Mouse (Mus musculus): ENCODE data around the gene Adar. TPM values are rescaled to one million over a fixed set of nuclear protein-coding genes. Genes with fewer than 3 reads are reported as not detected.

The Adar gene
- polyA plus RNA-seq, 1 experiment from 2014 or later, result 15.6 TPM

GRCm38 (mm10) chr3:89752307-89752706 is 37.5 kb downstream of the Adar start:
- Histone ChIP-seq H3K4me2 (no peak overlapping the region), H3K9ac (no peak overlapping the region), H3K9me3 (replicated peaks) (no peaks in the 10 kb centered on the region), H3K36me3 (ENCODE audit: poor library complexity, severe bottlenecking) (peaks cover 96% of the 10 kb centered on the region), H3K4me3 (no peak overlapping the region), H3K27ac (no peak overlapping the region), H3K4me1 (0 out of 2 replicates have a peak, but pooled peaks cover 6% of the 10 kb centered on the region), H3K27me3 (no peaks in the 10 kb centered on the region)
- WGBS, result 57% methylated on average over 1 of the region's 1 CpGs
- ATAC-seq, result no peak

DNA sequence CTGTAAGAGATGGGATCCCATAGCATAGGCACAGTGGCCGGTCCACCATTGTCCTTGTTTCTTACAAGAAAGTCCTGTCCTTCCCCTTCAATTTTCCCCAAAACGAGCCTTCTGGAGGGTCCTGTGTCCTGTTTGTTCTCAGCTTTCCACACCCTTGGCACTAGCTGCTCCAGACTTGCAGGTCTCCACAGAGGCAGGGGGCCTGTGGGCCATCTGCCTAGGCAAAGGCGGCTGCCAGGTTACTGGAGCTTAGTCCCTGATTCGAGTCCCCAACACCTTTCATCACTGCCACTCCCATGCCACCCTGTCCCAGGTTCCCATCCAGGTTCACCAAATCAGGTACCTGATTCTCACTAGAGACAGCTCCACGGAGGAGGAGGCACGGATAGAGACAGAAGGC is 40.5 kb downstream of the Adar start:
- Histone ChIP-seq H3K4me3 (no peak overlapping the region), H3K9ac (no peak overlapping the region), H3K27ac (no peak overlapping the region), H3K27me3 (no peaks in the 10 kb centered on the region), H3K4me1 (peaks cover 32% of the 10 kb centered on the region), H3K36me3 (ENCODE audit: poor library complexity, severe bottlenecking) (peaks cover 85% of the 10 kb centered on the region), H3K4me2 (no peak overlapping the region), H3K9me3 (replicated peaks) (no peaks in the 10 kb centered on the region)
- WGBS, result 77% methylated on average over 6 of the region's 6 CpGs
- ATAC-seq, result no peak

- Histone ChIP-seq H3K4me1 (peaks cover 34% of the 10 kb centered on the region), H3K27ac (no peak overlapping the region), H3K9ac (no peak overlapping the region), H3K4me3 (no peak overlapping the region), H3K4me2 (no peak overlapping the region), H3K36me3 (ENCODE audit: poor library complexity, severe bottlenecking) (peaks cover 83% of the 10 kb centered on the region), H3K9me3 (replicated peaks) (no peaks in the 10 kb centered on the region), H3K27me3 (no peaks in the 10 kb centered on the region)
- 78% methylated on average over 2 of the region's 2 CpGs for WGBS
- no peak for ATAC-seq
Observed at GRCm38 (mm10) chr3:89757851-89758250, 43.0 kb downstream of the Adar start.

- Histone ChIP-seq H3K27me3 (no peaks in the 10 kb centered on the region), H3K4me2 (peak overlapping the region; percentile 47), H3K9me3 (replicated peaks) (no peaks in the 10 kb centered on the region), H3K4me3 (0 out of 2 replicates have a peak overlapping the region, but pooled peaks have one; percentile 12), H3K36me3 (ENCODE audit: poor library complexity, severe bottlenecking) (peaks cover 64% of the 10 kb centered on the region), H3K27ac (peak overlapping the region; percentile 44; the same call in 1 of the 2 replicates), H3K9ac (peak overlapping the region; percentile 49), H3K4me1 (peaks cover 53% of the 10 kb centered on the region)
- peak; percentile 42 for ATAC-seq
- WGBS, result 51% methylated on average over 3 of the region's 3 CpGs
Observed at GRCm38 (mm10) chr3:89759786-89760185, 45.0 kb downstream of the Adar start.

DNA sequence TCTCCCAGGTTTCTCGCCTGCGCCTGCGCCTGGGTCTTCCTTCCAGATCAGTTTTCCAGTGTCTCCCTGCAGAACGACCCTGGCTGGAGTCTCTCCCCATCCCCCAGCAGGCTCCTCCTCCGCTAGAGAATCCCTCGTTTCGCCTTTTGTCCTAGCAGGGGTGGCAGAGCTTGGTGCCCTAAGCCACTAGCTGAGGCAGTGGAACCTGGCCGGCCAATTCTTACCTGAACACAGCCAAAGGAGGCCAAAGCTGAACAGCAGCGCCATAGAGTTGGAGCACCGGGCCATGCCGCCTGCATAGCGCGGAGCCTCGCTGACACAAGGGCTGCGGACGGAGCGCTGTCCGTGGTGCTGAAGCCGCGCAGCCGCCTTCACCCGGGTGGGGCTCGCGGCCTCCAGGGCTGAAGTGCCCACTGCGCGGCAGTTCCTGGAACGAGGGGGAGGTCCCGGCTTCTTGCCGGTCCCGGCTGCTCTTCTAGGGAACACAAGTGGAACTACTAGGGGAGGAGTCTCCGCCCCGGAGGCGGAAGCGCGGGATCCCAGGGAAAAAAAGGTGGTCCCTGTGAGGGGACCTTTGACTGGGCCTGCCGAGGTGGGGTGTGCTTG is 49.4 kb downstream of the Adar start, which contains the start of gene Chrnb2:
Chrnb2 (minus strand) TSS at position 514 of the 606 bp plus-strand sequence.
- Histone ChIP-seq H3K36me3 (ENCODE audit: poor library complexity, severe bottlenecking) (peaks cover 41% of the 10 kb centered on the region), H3K4me1 (peaks cover 42% of the 10 kb centered on the region), H3K27me3 (no peaks in the 10 kb centered on the region), H3K27ac (peak within 1 kb of the TSS; percentile 74), H3K4me2 (peak within 1 kb of the TSS; percentile 68), H3K9me3 (replicated peaks) (no peaks in the 10 kb centered on the region), H3K9ac (peak within 1 kb of the TSS; percentile 81), H3K4me3 (peak within 1 kb of the TSS; percentile 68)
- ATAC-seq, result peak; percentile 75
- WGBS, result under 1% methylated on average over 36 of the region's 36 CpGs

- no peaks in the 10 kb centered on the region for H3K9me3 ChIP-seq (replicated peaks)
- no peak for ATAC-seq
- WGBS, result 75% methylated on average over 7 of the region's 7 CpGs
Observed at GRCm38 (mm10) chr3:89769584-89769983, 54.8 kb downstream of the Adar start.

GRCm38 (mm10) chr3:89770425-89771002 is 55.7 kb downstream of the Adar start:
- Histone ChIP-seq H3K9ac (no peak overlapping the region), H3K4me1 (peaks cover 38% of the 10 kb centered on the region), H3K9me3 (replicated peaks) (no peaks in the 10 kb centered on the region), H3K27me3 (no peaks in the 10 kb centered on the region), H3K4me2 (no peak overlapping the region), H3K27ac (no peak overlapping the region), H3K4me3 (no peak overlapping the region), H3K36me3 (ENCODE audit: poor library complexity, severe bottlenecking) (peaks cover 16% of the 10 kb centered on the region)
- 58% methylated on average over 2 of the region's 2 CpGs for WGBS
- ATAC-seq, result no peak

More at GRCm38 (mm10) chr3:89769584-89769983, 54.8 kb downstream of the Adar start:
- Histone ChIP-seq H3K27ac (no peak overlapping the region), H3K9ac (no peak overlapping the region), H3K27me3 (no peaks in the 10 kb centered on the region), H3K36me3 (ENCODE audit: poor library complexity, severe bottlenecking) (peaks cover 12% of the 10 kb centered on the region), H3K4me3 (no peak overlapping the region), H3K4me1 (peaks cover 33% of the 10 kb centered on the region), H3K4me2 (no peak overlapping the region)

GRCm38 (mm10) chr3:89772588-89772967 is 57.8 kb downstream of the Adar start:
- 1% methylated on average over 17 of the region's 17 CpGs for WGBS
- no peaks in the 10 kb centered on the region for H3K9me3 ChIP-seq (replicated peaks)
- H3K4me1 ChIP-seq, result peaks cover 41% of the 10 kb centered on the region
- H3K4me2 ChIP-seq, result peak overlapping the region; percentile 92
- peak; percentile 66 for ATAC-seq
- H3K36me3 ChIP-seq (ENCODE audit: poor library complexity, severe bottlenecking), result peaks cover 36% of the 10 kb centered on the region
- no peaks in the 10 kb centered on the region for H3K27me3 ChIP-seq
- H3K9ac ChIP-seq, result peak overlapping the region; percentile 99
- H3K4me3 ChIP-seq, result peak overlapping the region; percentile 99
- peak overlapping the region; percentile 96 for H3K27ac ChIP-seq

- under 1% methylated on average over 66 of the region's 90 CpGs for WGBS
- Histone ChIP-seq H3K27ac (peak within 1 kb of the TSS; percentile 96), H3K4me2 (peak within 1 kb of the TSS; percentile 92), H3K36me3 (ENCODE audit: poor library complexity, severe bottlenecking) (peaks cover 40% of the 10 kb centered on the region), H3K9me3 (replicated peaks) (no peaks in the 10 kb centered on the region), H3K4me3 (peak within 1 kb of the TSS; percentile 99), H3K27me3 (no peaks in the 10 kb centered on the region), H3K4me1 (peaks cover 41% of the 10 kb centered on the region), H3K9ac (peak within 1 kb of the TSS; percentile 99)
- ATAC-seq, result peak; percentile 96
Observed at GRCm38 (mm10) chr3:89772968-89773709, 58.3 kb downstream of the Adar start, which contains the start of gene Ube2q1. Gene Ube2q1, plus strand, starts transcription at chr3:89773616.

DNA sequence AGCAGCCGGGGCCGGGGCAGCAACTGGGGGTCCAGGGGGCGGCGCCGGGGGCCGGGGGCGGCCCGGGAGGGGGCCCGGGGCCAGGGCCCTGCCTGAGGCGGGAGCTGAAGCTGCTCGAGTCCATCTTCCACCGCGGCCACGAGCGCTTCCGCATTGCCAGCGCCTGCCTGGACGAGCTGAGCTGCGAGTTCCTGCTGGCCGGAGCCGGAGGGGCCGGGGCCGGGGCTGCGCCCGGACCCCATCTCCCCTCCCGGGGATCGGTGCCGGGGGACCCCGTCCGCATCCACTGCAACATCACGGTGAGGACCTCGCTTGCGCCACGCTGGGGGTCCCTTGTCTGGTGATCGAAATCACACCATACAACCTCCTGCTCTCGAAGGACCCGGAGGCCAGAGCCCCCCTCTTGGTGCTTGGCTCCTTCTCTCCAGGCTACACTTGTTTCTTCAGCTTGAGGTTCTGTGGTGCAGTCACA is 59.0 kb downstream of the Adar start:
- Histone ChIP-seq H3K4me3 (peak overlapping the region; percentile 99), H3K9ac (peak overlapping the region; percentile 99), H3K27me3 (no peaks in the 10 kb centered on the region), H3K4me1 (peaks cover 41% of the 10 kb centered on the region), H3K4me2 (peak overlapping the region; percentile 92), H3K27ac (peak overlapping the region; percentile 96), H3K9me3 (replicated peaks) (no peaks in the 10 kb centered on the region), H3K36me3 (ENCODE audit: poor library complexity, severe bottlenecking) (peaks cover 44% of the 10 kb centered on the region)
- no peak; the same call in 1 of the 2 replicates for ATAC-seq
- WGBS, result under 1% methylated on average over 37 of the region's 37 CpGs

GRCm38 (mm10) chr3:89774236-89774960 is 59.6 kb downstream of the Adar start:
- WGBS, result 53% methylated on average over 15 of the region's 15 CpGs
- Histone ChIP-seq H3K9me3 (replicated peaks) (no peaks in the 10 kb centered on the region), H3K9ac (peak overlapping the region; percentile 99), H3K36me3 (ENCODE audit: poor library complexity, severe bottlenecking) (peaks cover 44% of the 10 kb centered on the region), H3K4me1 (peaks cover 41% of the 10 kb centered on the region), H3K27me3 (no peaks in the 10 kb centered on the region), H3K27ac (0 out of 2 replicates have a peak overlapping the region, but pooled peaks have one; percentile 96), H3K4me2 (peak overlapping the region; percentile 92), H3K4me3 (peak overlapping the region; percentile 99)
- ATAC-seq, result no peak
